Mouse (Mus musculus) stomach, embryonic 14.5 days (tissue): ENCODE data around the gene Cebpg. TPM values are rescaled to one million over a fixed set of nuclear protein-coding genes. Genes with fewer than 3 reads are reported as not detected.

Experiments
- ATAC-seq: fragments of 200-750 bp; cut with Nextera tagmentation; 2 replicates; pipeline ENCODE4 v1.8.0; 2017; ENCODE audit warnings: low read depth, moderate TSS enrichment; ENCODE audit not compliant: insufficient number of reproducible peaks, insufficient read depth, low FRiP score
- H3K27ac ChIP-seq: fragments of 300-500 bp; sonication (generic); 2 replicates; pipeline ENCODE4 v1.5.1; 2014; ENCODE audit warnings: mild to moderate bottlenecking, low read length, moderate library complexity, mixed read lengths
- H3K27me3 ChIP-seq: fragments of 300-500 bp; sonication (generic); 2 replicates; pipeline ENCODE4 v1.6.1; 2014; ENCODE audit warnings: low read length, control low read depth, mixed read lengths; ENCODE audit not compliant: control insufficient read depth, insufficient read depth
- H3K36me3 ChIP-seq: fragments of 300-500 bp; sonication (generic); 2 replicates; pipeline ENCODE4 v1.6.1; 2014; ENCODE audit warnings: mild to moderate bottlenecking, control low read depth, low read length, moderate library complexity, mixed read lengths; ENCODE audit not compliant: control insufficient read depth, insufficient read depth
- H3K4me1 ChIP-seq: fragments of 300-500 bp; sonication (generic); 2 replicates; pipeline ENCODE4 v1.6.1; 2014; ENCODE audit warnings: low read length, control low read depth, mixed read lengths; ENCODE audit not compliant: control insufficient read depth, insufficient read depth
- H3K4me2 ChIP-seq: fragments of 300-500 bp; sonication (generic); replicated peaks from 2 replicates; pipeline ENCODE4 v1.6.1; 2014; ENCODE audit warnings: low read depth, low read length, control low read depth
- H3K4me3 ChIP-seq: fragments of 300-500 bp; sonication (generic); 2 replicates; pipeline ENCODE4 v1.5.1; 2014; ENCODE audit warnings: low read depth, low read length, control low read depth
- H3K9ac ChIP-seq: fragments of 300-500 bp; sonication (generic); replicated peaks from 2 replicates; pipeline ENCODE4 v1.6.1; 2014; ENCODE audit warnings: low read depth, mild to moderate bottlenecking, control low read depth, low read length, moderate library complexity, mixed read lengths
- H3K9me3 ChIP-seq: fragments of 300-500 bp; sonication (generic); 2 replicates; pipeline ENCODE4 v1.6.1; 2016; ENCODE audit warnings: low read depth, low read length, control low read depth; ENCODE audit not compliant: control insufficient read depth
- WGBS: fragments of 180-500 bp; shearing (Covaris S2); extraction: QIAGEN DNeasy Blood & Tissue Kit; methylation state at CpG from one replicate; pipeline ENCODE4 v1.1.7; 2014; 5-methylcytosine and 5-hydroxymethylcytosine counted together
- polyA plus RNA-seq: library from polyadenylated mRNA; unstranded; fragments of >200 nt; fragmentation: Nextera tagmentation; extraction: Ambion mirVana; gene quantifications from 2 replicates; pipeline ENCODE4 v1.2.1, GENCODE M21; 2014

The Cebpg gene
- polyA plus RNA-seq, result 34.0 and 36.2 TPM in 2 replicates

DNA sequence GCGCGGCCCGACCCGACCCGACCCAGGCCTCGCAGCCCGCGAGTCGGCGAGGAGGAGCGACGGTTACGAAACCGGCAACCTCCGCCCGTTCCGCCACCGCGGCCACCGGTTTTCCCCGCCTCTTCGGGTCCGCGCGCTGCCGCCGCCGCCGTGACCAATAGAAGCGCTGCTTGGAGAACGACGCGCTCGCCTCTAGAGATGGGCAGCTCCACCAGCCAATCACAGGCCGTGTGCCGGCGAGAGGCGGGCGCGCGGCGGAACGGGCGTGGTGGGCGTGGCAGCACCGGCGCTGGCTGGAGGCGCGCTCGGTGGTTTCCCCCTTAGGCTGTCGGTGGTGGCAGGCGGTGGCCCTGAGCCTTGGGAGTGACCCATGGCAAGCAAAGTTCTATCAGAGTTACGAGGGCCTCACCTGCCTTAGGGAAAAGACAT lies at the start of gene Cebpg:
TSS of gene Cebpg (minus strand) at position 138 of the 429 bp plus-strand sequence.
- Histone ChIP-seq H3K27ac (peak within 1 kb of the TSS; percentile 77), H3K9ac (peak within 1 kb of the TSS; percentile 87), H3K36me3 (no peaks in the 10 kb centered on the region), H3K4me3 (peak within 1 kb of the TSS; percentile 98), H3K27me3 (no peaks in the 10 kb centered on the region), H3K9me3 (no peaks in the 10 kb centered on the region), H3K4me2 (peak within 1 kb of the TSS; percentile 91), H3K4me1 (peaks cover 16% of the 10 kb centered on the region)
- ATAC-seq, result peak; percentile 98
- under 1% methylated on average over 53 of the region's 53 CpGs for WGBS

DNA sequence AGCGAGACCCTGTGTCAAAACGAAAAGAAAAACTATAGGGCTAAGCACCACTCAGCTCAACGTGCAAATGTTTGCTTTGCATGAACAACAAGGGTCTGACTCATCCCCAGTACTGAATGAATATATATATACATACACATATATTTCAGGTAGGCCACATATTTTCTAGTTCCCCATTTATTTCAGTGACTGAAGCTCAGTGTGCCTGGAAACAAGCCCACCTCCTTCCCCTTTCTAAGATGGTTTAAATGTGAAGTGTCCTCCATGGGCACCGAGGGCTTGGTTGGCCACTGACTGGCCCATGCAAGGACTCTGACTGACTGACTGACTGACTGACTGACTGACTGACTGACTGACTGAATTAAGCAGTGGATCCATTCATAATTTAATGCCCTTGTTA lies 43.2 kb upstream of the Cebpg start:
- Histone ChIP-seq H3K4me3 (no peak overlapping the region), H3K9me3 (no peaks in the 10 kb centered on the region), H3K9ac (no peak overlapping the region), H3K4me2 (no peak overlapping the region), H3K27me3 (no peaks in the 10 kb centered on the region), H3K36me3 (no peaks in the 10 kb centered on the region), H3K27ac (no peak overlapping the region), H3K4me1 (no peaks in the 10 kb centered on the region)
- no peak for ATAC-seq
- WGBS, result 79% methylated on average over 4 of the region's 4 CpGs

GRCm38 (mm10) chr7:35098777-35099176 lies 42.4 kb upstream of the Cebpg start:
- Histone ChIP-seq H3K4me3 (no peak overlapping the region), H3K9ac (no peak overlapping the region), H3K36me3 (no peaks in the 10 kb centered on the region), H3K9me3 (no peaks in the 10 kb centered on the region), H3K27me3 (no peaks in the 10 kb centered on the region), H3K27ac (no peak overlapping the region), H3K4me1 (no peaks in the 10 kb centered on the region), H3K4me2 (no peak overlapping the region)
- 73% methylated on average over 4 of the region's 4 CpGs for WGBS
- ATAC-seq, result no peak

- H3K4me2 ChIP-seq, result no peak overlapping the region
- H3K4me3 ChIP-seq, result no peak overlapping the region
- 76% methylated on average over 9 of the region's 9 CpGs for WGBS
- H3K27me3 ChIP-seq, result no peaks in the 10 kb centered on the region
- H3K4me1 ChIP-seq, result no peaks in the 10 kb centered on the region
- no peak overlapping the region for H3K9ac ChIP-seq
- no peaks in the 10 kb centered on the region for H3K36me3 ChIP-seq
- no peaks in the 10 kb centered on the region for H3K9me3 ChIP-seq
- no peak for ATAC-seq
- H3K27ac ChIP-seq, result no peak overlapping the region
Observed at GRCm38 (mm10) chr7:35094975-35095678, 38.8 kb upstream of the Cebpg start.

DNA sequence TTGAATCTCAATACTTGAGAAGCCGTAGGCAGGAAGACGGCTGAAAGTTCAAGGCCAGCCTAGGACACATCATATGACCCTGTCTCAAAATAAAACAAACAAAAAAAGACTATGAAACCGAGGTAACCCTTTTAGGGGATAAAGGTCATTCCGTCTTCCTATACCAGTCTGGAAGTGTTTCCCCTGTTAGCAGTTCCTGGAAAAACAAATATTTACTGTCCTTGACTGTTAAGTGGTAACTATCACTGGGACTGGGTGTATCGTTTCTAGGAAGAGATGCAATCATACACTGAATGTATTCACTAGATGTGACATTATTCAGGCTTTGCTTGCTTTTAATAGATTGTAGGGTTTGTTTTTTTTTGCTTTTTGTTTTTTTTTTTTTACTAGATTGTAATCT lies 34.2 kb upstream of the Cebpg start:
- Histone ChIP-seq H3K9ac (no peak overlapping the region), H3K4me2 (no peak overlapping the region), H3K27ac (no peak overlapping the region), H3K4me1 (peaks cover 9% of the 10 kb centered on the region; the same call in 1 of the 2 replicates), H3K27me3 (no peaks in the 10 kb centered on the region), H3K9me3 (no peaks in the 10 kb centered on the region), H3K4me3 (no peak overlapping the region), H3K36me3 (no peaks in the 10 kb centered on the region)
- no peak for ATAC-seq
- WGBS, result 54% methylated on average over 5 of the region's 5 CpGs

DNA sequence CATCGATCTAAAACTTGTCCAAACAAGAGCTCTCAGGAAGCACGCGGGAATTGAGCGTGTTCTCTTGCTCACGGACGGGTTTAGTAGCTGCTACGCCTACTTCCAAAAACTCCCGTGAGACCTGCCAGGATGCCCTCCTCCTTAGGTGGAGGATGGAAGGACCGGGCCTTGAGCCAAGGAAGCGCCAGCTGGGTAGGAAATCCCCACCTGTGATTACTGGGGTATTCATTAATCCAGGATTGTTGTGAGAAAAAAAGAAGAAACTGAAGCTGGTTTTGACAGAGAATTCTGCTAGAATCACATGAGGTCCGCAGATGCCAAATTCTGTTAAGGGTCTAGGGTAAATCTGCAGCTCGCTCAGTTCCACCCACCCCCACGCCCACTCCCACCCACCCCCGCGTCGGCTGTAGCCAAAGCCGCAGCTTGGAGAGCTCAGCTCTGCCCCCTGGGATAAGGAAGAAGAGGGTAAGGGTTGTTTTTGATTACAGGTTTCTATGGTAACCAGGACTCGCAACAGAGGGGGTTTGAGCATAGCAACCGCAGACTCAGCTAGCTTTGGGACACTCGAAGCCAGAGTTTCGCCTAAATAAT lies 30.0 kb upstream of the Cebpg start:
- no peaks in the 10 kb centered on the region for H3K9me3 ChIP-seq
- H3K4me3 ChIP-seq, result peak overlapping the region; percentile 12
- ATAC-seq, result no peak
- H3K27ac ChIP-seq, result no peak overlapping the region
- no peak overlapping the region for H3K9ac ChIP-seq
- H3K4me1 ChIP-seq, result peaks cover 9% of the 10 kb centered on the region
- H3K27me3 ChIP-seq, result no peaks in the 10 kb centered on the region
- peak overlapping the region; percentile 41 for H3K4me2 ChIP-seq
- WGBS, result 0% methylated on average over 21 of the region's 21 CpGs
- H3K36me3 ChIP-seq, result no peaks in the 10 kb centered on the region

DNA sequence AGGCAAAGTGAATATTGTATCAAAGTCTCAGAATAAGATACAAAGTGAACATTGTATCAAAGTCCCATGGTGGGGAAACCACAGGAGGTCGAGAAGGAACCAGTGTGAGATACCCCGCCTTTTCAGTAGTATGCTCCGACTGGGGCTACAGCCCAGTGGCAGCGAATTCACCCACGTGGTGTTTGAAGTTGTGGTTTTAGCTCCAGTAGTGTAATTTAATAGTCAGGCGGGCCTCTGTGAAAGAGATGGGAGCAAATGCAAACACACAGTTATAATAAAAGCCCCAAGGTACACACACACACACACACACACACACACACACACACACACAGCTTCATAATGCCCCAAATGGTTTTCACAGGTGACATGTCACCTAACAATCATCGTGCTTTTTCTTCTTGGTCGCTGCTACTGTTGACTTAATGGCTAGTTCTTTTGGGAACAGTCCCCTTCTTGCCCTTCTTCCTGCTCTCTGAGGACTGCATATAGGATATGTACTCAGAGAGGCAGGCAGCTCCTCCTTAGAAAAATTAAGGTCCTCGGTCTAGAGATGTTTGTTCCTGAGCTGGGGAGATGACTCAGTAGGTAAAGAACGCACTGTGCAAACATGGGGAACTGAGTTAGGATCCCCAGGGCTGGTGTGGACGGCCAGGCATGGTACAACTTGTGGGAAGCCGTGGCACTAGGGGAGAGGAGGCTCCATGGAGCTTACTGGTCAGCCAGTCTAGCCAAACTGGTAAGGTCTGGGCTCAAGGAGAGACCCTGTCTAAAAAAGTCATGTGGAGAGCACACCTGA lies 28.4 kb upstream of the Cebpg start:
- Histone ChIP-seq H3K27me3 (no peaks in the 10 kb centered on the region), H3K4me3 (no peak overlapping the region), H3K4me1 (peaks cover 11% of the 10 kb centered on the region), H3K9me3 (no peaks in the 10 kb centered on the region), H3K27ac (no peak overlapping the region), H3K36me3 (no peaks in the 10 kb centered on the region), H3K9ac (no peak overlapping the region), H3K4me2 (no peak overlapping the region)
- ATAC-seq, result peak; percentile 78
- whole genome bisulfite sequencing, result 68% methylated on average over 12 of the region's 12 CpGs

- no peaks in the 10 kb centered on the region for H3K27me3 ChIP-seq
- no peak overlapping the region for H3K4me3 ChIP-seq
- whole genome bisulfite sequencing, result 57% methylated on average over 9 of the region's 9 CpGs
- H3K9ac ChIP-seq, result no peak overlapping the region
- 0 out of 2 replicates have a peak overlapping the region, but pooled peaks have one; percentile 20 for H3K4me2 ChIP-seq
- no peaks in the 10 kb centered on the region for H3K9me3 ChIP-seq
- no peak for ATAC-seq
- H3K36me3 ChIP-seq, result no peaks in the 10 kb centered on the region
- H3K27ac ChIP-seq, result peak overlapping the region; percentile 33; the same call in 1 of the 2 replicates
- H3K4me1 ChIP-seq, result peaks cover 7% of the 10 kb centered on the region
Observed at GRCm38 (mm10) chr7:35081406-35082104, 25.2 kb upstream of the Cebpg start.
